Mouse (Mus musculus) CD4-positive, CD25-positive, alpha-beta regulatory T cell, adult 4 months (primary cell): Measurements from ENCODE around the gene Ssc4d. TPM values are rescaled to one million over a fixed set of nuclear protein-coding genes. Genes with fewer than 3 reads are reported as not detected.

Experiments
- polyA plus RNA-seq, 2 experiments: library from polyadenylated mRNA; unstranded; fragments of 100-300 nt; shearing (Covaris generic); gene quantifications; one replicate each; pipeline ENCODE4 v1.2.1; 2017

Ssc4d gene
- polyA plus RNA-seq, 2 experiments from 2014 or later = 1.3 to 2.3 TPM

Other genes with a start within 250 kb of the Ssc4d start
- gene Tmem120a, start 230.1 kb downstream of the Ssc4d start, polyA plus RNA-seq = 10 to 100 TPM; 40.0 to 52.4 TPM
- 1 to 10 TPM in 1 of 2 experiments, under 1 TPM in 1; 0.61 to 1.1 TPM for gene Styxl1, start 196.1 kb downstream of the Ssc4d start, polyA plus RNA-seq
- gene Mdh2, start 196.1 kb downstream of the Ssc4d start, polyA plus RNA-seq = 100 to 1,000 TPM; 657 to 753 TPM
- gene Srrm3, start 167.6 kb downstream of the Ssc4d start, polyA plus RNA-seq = not detected
- 1 to 10 TPM in 1 of 2 experiments, not detected in 1; 1.3 TPM for gene Hspb1, start 86.6 kb downstream of the Ssc4d start, polyA plus RNA-seq
- gene Ywhag, start 39.9 kb downstream of the Ssc4d start, polyA plus RNA-seq = 10 to 100 TPM; 29.6 to 47.8 TPM
- gene Zp3, start 5.6 kb upstream of the Ssc4d start, polyA plus RNA-seq = not detected
- gene Dtx2, start 20.3 kb upstream of the Ssc4d start, polyA plus RNA-seq = 10 to 100 TPM in 1 of 2 experiments, 1 to 10 TPM in 1; 7.9 to 14.1 TPM
- gene Upk3b, start 64.0 kb upstream of the Ssc4d start, polyA plus RNA-seq = not detected
- gene Upk3bl, start 80.0 kb upstream of the Ssc4d start, polyA plus RNA-seq = not detected
- 1 to 10 TPM; 1.7 to 2.8 TPM for gene Rasa4, start 109.4 kb upstream of the Ssc4d start, polyA plus RNA-seq
- gene Polr2j, start 142.1 kb upstream of the Ssc4d start, polyA plus RNA-seq = 100 to 1,000 TPM; 119 to 120 TPM
- gene Lrwd1, start 161.5 kb upstream of the Ssc4d start, polyA plus RNA-seq = 10 to 100 TPM; 26.1 to 58.9 TPM
- 10 to 100 TPM; 54.7 to 96.4 TPM for gene Alkbh4, start 161.6 kb upstream of the Ssc4d start, polyA plus RNA-seq
- 10 to 100 TPM; 42.9 to 80.7 TPM for gene Orai2, start 196.2 kb upstream of the Ssc4d start, polyA plus RNA-seq
- 10 to 100 TPM; 31.0 to 49.0 TPM for gene Prkrip1, start 224.4 kb upstream of the Ssc4d start, polyA plus RNA-seq